Mouse (Mus musculus): Measurements from ENCODE around the gene Eef1akmt1. TPM values are rescaled to one million over a fixed set of nuclear protein-coding genes. Genes with fewer than 3 reads are reported as not detected.

Gene Eef1akmt1
- total RNA-seq, 2 experiments from 2014 or later: 35.8 to 36.3 TPM

DNA sequence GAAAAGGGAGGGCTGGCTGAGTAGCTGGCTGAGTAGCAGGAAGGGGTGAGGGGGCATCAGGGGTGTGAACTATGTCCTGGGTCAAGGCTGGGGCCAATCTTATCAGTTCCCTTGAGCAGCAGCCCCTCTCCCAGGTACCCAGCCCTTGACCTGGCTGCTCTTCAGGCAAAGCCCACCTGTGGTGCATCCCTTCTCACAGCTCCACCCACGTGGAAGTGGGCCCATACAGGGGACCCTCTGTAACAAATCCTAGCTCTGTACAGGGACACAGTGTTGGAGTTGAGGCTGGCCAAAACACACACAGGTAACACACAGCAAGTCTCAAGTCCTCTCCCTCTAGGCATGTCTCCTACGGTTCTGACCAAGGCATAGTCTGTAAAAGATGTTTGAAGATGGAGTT, 43.8 kb downstream of the Eef1akmt1 start:
- intact Hi-C loops (cut with DNase I): loop anchor here (5.0 kb wide), 1 partner anchor 50 kb away; no protein-coding TSS in a partner anchor
- DNase-seq (ENCODE audit: low spot score in 2 of 2): no peak

DNA sequence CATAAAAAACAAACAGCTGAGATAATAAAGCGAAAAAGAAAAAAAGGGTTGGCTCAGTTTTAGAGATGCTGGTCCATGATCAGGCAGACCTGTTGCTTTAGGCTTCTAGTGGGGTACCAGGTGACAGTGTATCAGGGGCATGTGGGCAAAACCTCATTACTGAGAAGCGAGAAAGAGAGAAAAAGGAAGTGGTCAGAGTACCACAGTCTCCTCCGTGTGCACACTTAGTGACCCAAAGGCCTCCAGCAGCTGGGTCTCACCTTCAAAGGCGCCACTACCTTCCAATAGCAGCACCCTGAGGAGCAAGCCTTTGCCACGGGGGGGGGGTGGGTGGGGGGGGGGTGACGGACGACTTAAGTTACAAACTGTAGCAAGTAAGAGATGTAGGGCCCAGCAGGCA, 44.3 kb downstream of the Eef1akmt1 start:
- intact Hi-C loops (cut with DNase I): loop anchor here (5.0 kb wide), 1 partner anchor 50 kb away; no protein-coding TSS in a partner anchor
- DNase-seq (ENCODE audit: low spot score in 2 of 2): no peak

DNA sequence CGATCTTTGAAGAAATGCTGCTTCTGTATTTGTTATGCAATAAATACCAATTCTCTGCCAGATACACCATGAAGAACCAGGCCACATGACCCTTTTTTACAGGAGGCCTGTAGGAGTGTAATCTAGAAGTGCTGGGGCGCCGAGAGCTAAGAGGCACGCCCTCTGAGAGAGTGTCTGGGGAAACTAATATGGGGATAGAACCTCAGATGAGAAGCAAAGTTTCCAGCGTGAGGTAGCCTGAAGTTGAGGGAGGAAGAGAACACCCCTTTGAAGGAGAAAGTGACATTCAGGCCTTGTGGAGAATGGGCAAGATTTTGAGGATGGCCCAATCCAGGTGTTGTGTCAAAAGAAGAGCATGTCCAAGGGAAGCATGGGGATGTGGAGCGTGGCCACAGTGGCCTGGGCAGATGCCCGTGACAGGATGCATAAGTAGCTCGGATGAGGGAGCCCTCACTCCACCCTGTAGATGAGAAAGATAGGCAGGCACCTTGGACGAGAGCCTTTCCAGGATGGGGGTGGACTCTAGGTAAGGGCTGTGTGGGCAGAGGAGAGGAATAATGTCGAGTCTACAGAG, 45.3 kb downstream of the Eef1akmt1 start:
- DNase-seq (ENCODE audit: low spot score in 2 of 2): peak in 1 of 2 experiments; percentile 38
- intact Hi-C loops (cut with DNase I): loop anchor here (5.0 kb wide), 1 partner anchor 49 kb away; no protein-coding TSS in a partner anchor

DNA sequence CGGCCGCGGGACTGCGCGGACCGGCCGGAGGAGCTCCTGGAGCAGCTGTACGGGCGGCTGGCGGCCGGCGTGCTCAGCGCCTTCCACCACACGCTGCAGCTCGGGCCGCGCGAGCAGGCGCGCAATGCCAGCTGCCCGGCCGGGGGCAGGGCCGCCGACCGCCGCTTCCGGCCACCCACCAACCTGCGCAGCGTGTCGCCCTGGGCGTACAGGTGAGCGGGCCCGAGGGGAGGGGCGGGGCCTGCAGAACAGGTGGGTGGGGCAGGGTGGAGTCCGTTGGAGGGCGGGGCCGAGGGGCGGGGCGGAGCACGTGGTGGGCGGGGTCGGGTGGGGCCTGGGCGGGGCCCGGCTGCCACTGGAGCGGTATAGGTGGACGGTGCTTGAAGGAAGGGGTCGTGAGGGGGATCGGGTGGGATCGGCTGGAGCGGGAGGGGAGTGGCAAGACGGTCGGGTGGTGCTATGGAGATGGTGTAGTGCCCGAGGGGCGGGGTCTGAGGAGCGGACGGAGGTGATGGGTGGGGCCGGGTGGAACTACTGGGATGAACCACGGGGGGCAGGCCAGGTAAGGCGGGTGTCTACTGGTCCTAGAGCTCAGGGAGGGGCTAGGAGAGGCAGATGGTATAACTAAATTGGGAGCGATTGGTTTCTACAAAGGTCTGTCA, 45.9 kb downstream of the Eef1akmt1 start:
- intact Hi-C loops (cut with DNase I): loop anchor here (5.0 kb wide), 1 partner anchor 48 kb away; no protein-coding TSS in a partner anchor

DNA sequence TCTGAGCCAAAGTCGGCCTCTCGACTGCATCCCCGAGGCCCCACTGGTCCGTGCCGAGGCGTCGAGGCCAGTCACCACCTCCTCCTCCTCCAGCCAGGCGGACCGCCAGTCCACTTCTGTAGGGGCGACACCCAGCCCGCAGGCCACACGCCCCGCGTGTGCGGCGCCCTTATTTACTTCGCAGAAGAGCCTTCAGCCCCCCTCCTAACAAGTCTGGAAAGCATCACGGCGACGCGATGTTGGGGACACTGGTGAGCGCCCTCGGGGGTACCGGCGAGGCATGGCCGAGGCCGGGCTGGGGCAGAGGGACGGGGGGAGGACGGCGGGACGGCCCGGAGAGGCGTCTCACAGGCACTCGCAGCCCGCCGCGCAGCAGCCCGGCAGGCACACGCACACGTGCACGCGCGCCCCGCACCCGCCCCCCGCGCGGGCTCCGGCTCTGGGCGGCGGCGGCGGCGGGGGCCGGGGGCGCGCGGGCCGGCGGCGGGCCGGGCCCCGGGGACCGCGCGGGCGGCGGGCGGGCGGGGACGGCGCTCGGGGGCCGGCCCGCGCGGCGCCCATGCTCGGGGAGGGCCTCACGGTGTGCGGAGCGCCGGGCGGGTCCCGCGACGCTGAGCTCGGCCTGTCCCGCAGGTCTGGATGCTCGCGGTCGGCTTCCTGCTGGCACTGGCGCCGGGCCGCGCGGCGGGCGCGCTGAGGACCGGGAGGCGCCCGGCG, 46.6 kb downstream of the Eef1akmt1 start, which contains the start of gene Il17d:
Gene Il17d, plus strand, starts transcription at position 107 of the 717 bp plus-strand sequence.
- DNase-seq (ENCODE audit: low spot score in 2 of 2): peak in 1 of 2 experiments; percentile 38
- intact Hi-C loops (cut with DNase I): loop anchor here (5.0 kb wide), 1 partner anchor 48 kb away; no protein-coding TSS in a partner anchor

More for the DNA sequence above, 45.9 kb downstream of the Eef1akmt1 start:
- DNase-seq (ENCODE audit: low spot score in 2 of 2): peak; percentile 71 to 89

DNA sequence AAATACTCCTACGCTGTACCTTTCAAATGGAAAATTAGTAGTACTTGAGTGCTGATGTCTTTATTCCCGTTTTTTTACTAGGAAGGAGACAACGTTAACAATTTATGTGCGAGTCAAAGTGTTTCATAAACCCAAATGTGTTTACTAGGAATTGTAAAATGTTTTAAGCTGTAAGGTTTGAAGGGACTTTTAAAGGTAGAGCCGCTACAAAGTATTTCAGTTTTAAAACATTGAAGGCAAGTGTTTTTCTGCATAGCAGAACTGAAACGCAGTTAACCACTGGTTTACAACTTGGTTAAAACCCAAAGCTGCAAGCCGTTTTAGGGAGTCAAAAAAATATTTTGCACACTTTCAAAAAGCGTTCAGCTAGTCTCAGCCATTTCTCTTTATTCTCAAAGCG, 47.6 kb downstream of the Eef1akmt1 start:
- DNase-seq (ENCODE audit: low spot score in 2 of 2): no peak
- intact Hi-C loops (cut with DNase I): no loop called here

DNA sequence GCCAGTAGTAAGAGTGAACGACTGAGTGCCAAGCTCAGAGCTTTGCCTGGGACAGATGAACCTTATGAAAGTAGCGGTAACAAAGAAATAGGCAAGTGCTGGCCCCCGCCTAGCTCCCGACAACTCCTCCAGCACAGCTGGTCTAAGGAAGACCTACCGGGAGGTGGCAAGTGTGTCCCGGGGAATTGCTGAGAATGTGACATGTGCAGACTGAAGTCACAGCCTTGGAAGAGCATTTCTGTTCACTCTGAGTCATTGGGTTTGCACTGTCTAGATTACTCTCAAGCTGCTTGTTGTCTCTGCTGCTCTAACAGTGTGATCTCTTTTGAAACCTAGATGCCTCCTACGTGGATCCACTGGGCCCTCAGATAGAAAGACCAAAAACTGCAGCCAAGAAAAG, 54.4 kb downstream of the Eef1akmt1 start:
- DNase-seq (ENCODE audit: low spot score in 2 of 2): peak in 1 of 2 experiments; percentile 87
- intact Hi-C loops (cut with DNase I): no loop called here

DNA sequence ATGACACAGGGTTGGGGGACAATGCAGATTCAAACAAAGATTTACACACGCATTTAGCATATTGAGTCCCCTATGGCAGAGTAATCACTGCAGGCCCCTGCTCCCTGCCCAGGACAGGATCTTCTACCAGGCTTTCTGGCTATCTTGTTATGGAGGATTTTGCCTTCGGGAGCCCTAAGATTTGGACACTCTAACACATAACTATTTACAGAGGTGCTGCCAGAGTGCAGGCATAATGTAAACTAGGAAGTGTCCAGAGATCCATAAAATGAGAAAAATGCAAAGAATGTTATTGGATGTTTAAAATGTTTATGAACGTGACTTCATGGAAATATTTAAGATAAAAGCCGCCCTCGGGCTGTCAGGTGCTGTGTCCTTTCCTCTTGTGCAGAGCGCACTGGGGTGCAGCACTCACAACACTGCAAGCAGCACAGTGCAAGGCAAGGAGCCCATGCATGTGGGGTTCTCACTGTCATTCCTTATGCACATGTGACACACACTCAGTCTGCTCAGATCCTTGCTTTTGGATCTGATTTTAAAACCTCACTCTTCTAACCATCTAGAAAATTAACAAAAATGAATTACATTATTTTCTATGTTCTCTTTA, 56.2 kb downstream of the Eef1akmt1 start:
- intact Hi-C loops (cut with DNase I): no loop called here
- no peak for DNase-seq (ENCODE audit: low spot score in 2 of 2)

DNA sequence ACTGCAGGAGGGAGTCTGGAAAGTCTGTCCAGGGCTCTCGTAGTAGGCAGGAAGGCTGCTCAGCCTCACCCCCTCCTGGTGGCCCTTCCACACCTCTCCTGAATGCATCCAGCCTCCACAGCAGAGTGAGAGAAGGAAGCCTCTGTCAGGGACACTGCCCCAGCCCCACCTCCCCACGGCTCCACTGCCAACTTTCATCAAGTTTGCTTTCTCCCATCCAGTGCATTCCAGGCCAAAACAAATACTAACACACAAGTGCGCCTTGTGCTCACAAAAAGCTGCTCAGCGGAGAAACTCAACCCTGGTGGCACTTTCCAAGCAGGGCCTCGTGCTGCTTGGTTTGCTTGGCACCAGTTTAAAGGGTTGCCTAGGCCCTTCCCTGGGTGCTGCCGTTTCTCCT, 61.9 kb downstream of the Eef1akmt1 start:
- intact Hi-C loops (cut with DNase I): no loop called here
- peak; percentile 18 to 53 for DNase-seq (ENCODE audit: low spot score in 2 of 2)

DNA sequence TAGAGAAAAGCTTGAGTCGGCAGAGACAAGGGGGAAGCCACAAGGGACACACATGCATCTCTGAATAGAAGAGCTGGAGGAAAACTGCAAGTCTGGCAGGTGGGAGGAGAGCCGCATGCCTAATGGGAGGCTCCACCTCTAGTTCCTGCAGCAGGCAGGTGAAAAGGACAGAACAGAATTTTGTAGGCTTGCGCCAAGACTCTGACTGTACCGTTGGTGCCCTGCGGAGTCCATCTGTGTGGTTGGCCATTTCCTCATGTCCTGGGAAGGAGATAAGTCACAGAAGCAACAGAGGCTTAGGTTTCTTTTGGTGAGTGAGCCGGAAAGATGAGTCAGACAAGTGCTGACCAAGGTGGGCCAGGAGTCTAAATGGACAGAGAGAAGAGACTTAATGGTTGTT, 67.7 kb downstream of the Eef1akmt1 start:
- intact Hi-C loops (cut with DNase I): no loop called here

More for the DNA sequence above, 67.7 kb downstream of the Eef1akmt1 start:
- no peak for DNase-seq (ENCODE audit: low spot score in 2 of 2)

Other genes with a start within 250 kb of the Eef1akmt1 start
- gene Cryl1, start 173.1 kb downstream of the Eef1akmt1 start, total RNA-seq (2021): 10 to 100 TPM; 15.9 to 17.5 TPM
- 10 to 100 TPM; 15.6 to 20.9 TPM for gene Ift88, start 147.6 kb downstream of the Eef1akmt1 start, total RNA-seq (2021)
- gene Il17d, start 46.8 kb downstream of the Eef1akmt1 start, total RNA-seq (2021): 10 to 100 TPM; 15.2 to 15.8 TPM
- 10 to 100 TPM; 13.1 to 13.3 TPM for gene Xpo4, start 93.8 kb upstream of the Eef1akmt1 start, total RNA-seq (2021)
- under 1 TPM; 0.76 to 0.83 TPM for gene Gm49361, start 174.5 kb upstream of the Eef1akmt1 start, total RNA-seq (2021)
- 10 to 100 TPM; 14.2 to 15.4 TPM for gene Lats2, start 186.8 kb upstream of the Eef1akmt1 start, total RNA-seq (2021)
- gene Sap18, start 226.6 kb upstream of the Eef1akmt1 start, total RNA-seq (2021): 10 to 100 TPM; 38.6 to 45.7 TPM

Data from left cerebral cortex, postnatal 25 days (tissue).